Comparison of ENCODE assay signal across 8 mouse cellular contexts in genomic region chr10:89731341-89731740, GRCm38 (mm10). TPM values are rescaled to one million over a fixed set of nuclear protein-coding genes. Genes with fewer than 3 reads are reported as not detected.
DNase-seq lines count a peak whose midpoint lies in the region; ATAC-seq and TF ChIP-seq lines count a peak whose summit lies in the region.

No protein-coding gene starts in this region.

- H3K4me3 ChIP-seq in heart, embryonic 10.5 days = peak overlapping the region; percentile 79
- H3K4me3 ChIP-seq in ES-Bruce4 (ENCODE audit: low read depth, low read length) = peak overlapping the region; percentile 89
- H3K4me3 ChIP-seq in forebrain, embryonic 15.5 days = peak overlapping the region; percentile 66
- H3K4me3 ChIP-seq in megakaryocyte, embryonic 14.5 days (replicated peaks) = peak overlapping the region; percentile 93

- no peak for DNase-seq in heart, embryonic 10.5 days (ENCODE audit: low spot score)
- DNase-seq in heart, postnatal 10 days = no peak
- no peak for DNase-seq in embryo, embryonic 10 days (ENCODE audit: low spot score)
- DNase-seq in T-cell, adult 2 months (ENCODE audit: low spot score) = no peak
- DNase-seq in kidney, postnatal 10 days = no peak

- peak overlapping the region; percentile 84 for H3K27ac ChIP-seq in heart, embryonic 10.5 days
- no peak overlapping the region for H3K27ac ChIP-seq in ES-Bruce4 (ENCODE audit: insufficient read depth, low read length)
- peak overlapping the region; percentile 85; the same call in 1 of the 2 replicates for H3K27ac ChIP-seq in forebrain, embryonic 15.5 days (replicated peaks)

- H3K36me3 ChIP-seq in heart, embryonic 10.5 days = peaks cover 7% of the 10 kb centered on the region; the same call in 1 of the 2 replicates
- H3K36me3 ChIP-seq in ES-Bruce4 (ENCODE audit: control insufficient read depth, insufficient read depth, low read length, poor library complexity, severe bottlenecking) = peaks cover 5% of the 10 kb centered on the region; the same call in 1 of the 2 replicates
- H3K36me3 ChIP-seq in forebrain, embryonic 15.5 days = peaks cover 4% of the 10 kb centered on the region; the same call in 1 of the 2 replicates
- peaks cover 32% of the 10 kb centered on the region for H3K36me3 ChIP-seq in megakaryocyte, embryonic 14.5 days (replicated peaks; ENCODE audit: low read length)

- H3K9ac ChIP-seq in ES-Bruce4 (ENCODE audit: low read depth, poor library complexity, severe bottlenecking) = peak overlapping the region; percentile 24
- peak overlapping the region; percentile 66 for H3K9ac ChIP-seq in forebrain, embryonic 15.5 days (replicated peaks)

- no peaks in the 10 kb centered on the region for H3K9me3 ChIP-seq in heart, embryonic 10.5 days
- no peaks in the 10 kb centered on the region for H3K9me3 ChIP-seq in ES-Bruce4 (replicated peaks; ENCODE audit: control insufficient read depth, insufficient read depth, low read length, poor library complexity, severe bottlenecking)
- H3K9me3 ChIP-seq in forebrain, embryonic 15.5 days = no peaks in the 10 kb centered on the region
- H3K9me3 ChIP-seq in megakaryocyte, embryonic 14.5 days = no peaks in the 10 kb centered on the region

- TF ChIP-seq POLR2A in ES-Bruce4 (IDR thresholded peaks at IDR 0.05; ENCODE audit: insufficient read depth, low read length) = no peak

- intact Hi-C loops in heart, postnatal 10 days (cut with DNase I) = loop anchor here (5.0 kb wide), 1 partner anchor 44 kb away; the partner anchor contains the start of gene Scyl2

- TF ChIP-seq EP300 in ES-Bruce4 (IDR thresholded peaks at IDR 0.05; ENCODE audit: insufficient read depth, low read depth, low read length) = no peak

- TF ChIP-seq CTCF in ES-Bruce4 (IDR thresholded peaks at IDR 0.05; ENCODE audit: low read depth, low read length) = no peak

- peaks cover 10% of the 10 kb centered on the region for H3K4me1 ChIP-seq in heart, embryonic 10.5 days
- H3K4me1 ChIP-seq in ES-Bruce4 (ENCODE audit: control insufficient read depth, insufficient read depth, low read length) = no peaks in the 10 kb centered on the region
- H3K4me1 ChIP-seq in forebrain, embryonic 15.5 days = peaks cover 21% of the 10 kb centered on the region
- peaks cover 30% of the 10 kb centered on the region for H3K4me1 ChIP-seq in megakaryocyte, embryonic 14.5 days

- no peak for ATAC-seq in forebrain, embryonic 15.5 days (replicated peaks)

- peak overlapping the region; percentile 66 for H3K4me2 ChIP-seq in forebrain, embryonic 15.5 days (replicated peaks)

- no peaks in the 10 kb centered on the region for H3K27me3 ChIP-seq in heart, embryonic 10.5 days (ENCODE audit: insufficient read depth, poor library complexity, severe bottlenecking)
- H3K27me3 ChIP-seq in ES-Bruce4 (ENCODE audit: control insufficient read depth, insufficient read depth, low read length, poor library complexity, severe bottlenecking) = no peaks in the 10 kb centered on the region
- no peaks in the 10 kb centered on the region for H3K27me3 ChIP-seq in forebrain, embryonic 15.5 days
- no peaks in the 10 kb centered on the region for H3K27me3 ChIP-seq in megakaryocyte, embryonic 14.5 days (replicated peaks)

- WGBS in heart, embryonic 10.5 days = 12% methylated on average over 5 of the region's 5 CpGs
- 14% methylated on average over 5 of the region's 5 CpGs for WGBS in forebrain, embryonic 15.5 days

RNA-seq across cellular contexts. Expression of gene Actr6, which starts 0.8 kb away (rescaled TPM):
- 25.6 and 28.0 TPM in 2 replicates for polyA plus RNA-seq in heart, embryonic 10.5 days (2016; fragmentation: Nextera tagmentation; extraction: Ambion mirVana)
- total RNA-seq in heart, postnatal 10 days (2021) = 10 to 100 TPM; 11.6 to 11.7 TPM
- 32.8 and 40.7 TPM in 2 replicates for polyA plus RNA-seq in ES-Bruce4 (2011; ENCODE audit: insufficient read depth, insufficient read length, low read depth, missing spikeins)
- 64.7 and 67.1 TPM in 2 replicates for polyA plus RNA-seq in forebrain, embryonic 15.5 days (2015; fragmentation: Nextera tagmentation; extraction: Ambion mirVana)
- 1.5 TPM in 1 of 2 replicates, not detected in the other for polyA plus RNA-seq in megakaryocyte, embryonic 14.5 days (2012; ENCODE audit: insufficient read depth, low replicate concordance)

RNA-seq across cellular contexts. Expression of gene Uhrf1bp1l, which starts 13.4 kb away (rescaled TPM):
- polyA plus RNA-seq in heart, embryonic 10.5 days (2016; fragmentation: Nextera tagmentation; extraction: Ambion mirVana) = 23.8 and 26.4 TPM in 2 replicates
- 10 to 100 TPM; 23.1 to 36.8 TPM for total RNA-seq in heart, postnatal 10 days (2021)
- polyA plus RNA-seq in ES-Bruce4 (2011; ENCODE audit: insufficient read depth, insufficient read length, low read depth, missing spikeins) = 39.9 and 43.5 TPM in 2 replicates
- polyA plus RNA-seq in forebrain, embryonic 15.5 days (2015; fragmentation: Nextera tagmentation; extraction: Ambion mirVana) = 27.7 and 28.1 TPM in 2 replicates
- polyA plus RNA-seq in megakaryocyte, embryonic 14.5 days (2012; ENCODE audit: insufficient read depth, low replicate concordance) = 4.0 and 12.3 TPM in 2 replicates

RNA-seq across cellular contexts. Expression of gene Scyl2, which starts 45.3 kb away (rescaled TPM):
- 5.9 and 6.2 TPM in 2 replicates for polyA plus RNA-seq in heart, embryonic 10.5 days (2016; fragmentation: Nextera tagmentation; extraction: Ambion mirVana)
- 10 to 100 TPM; 21.9 to 23.1 TPM for total RNA-seq in heart, postnatal 10 days (2021)
- polyA plus RNA-seq in ES-Bruce4 (2011; ENCODE audit: insufficient read depth, insufficient read length, low read depth, missing spikeins) = 56.3 and 58.2 TPM in 2 replicates
- 9.0 and 9.2 TPM in 2 replicates for polyA plus RNA-seq in forebrain, embryonic 15.5 days (2015; fragmentation: Nextera tagmentation; extraction: Ambion mirVana)
- polyA plus RNA-seq in megakaryocyte, embryonic 14.5 days (2012; ENCODE audit: insufficient read depth, low replicate concordance) = 6.3 and 10.0 TPM in 2 replicates

Comparison
In these comparisons a context has a peak if more than half of its experiments do, and no peak if none do; other contexts are left out.
1. RNA of gene Actr6, which starts 0.8 kb away (polyA plus RNA-seq): 64.7 to 67.1 TPM in forebrain, embryonic 15.5 days, 32.8 to 40.7 TPM in ES-Bruce4 and 25.6 to 28.0 TPM in heart, embryonic 10.5 days; 1.5 TPM in megakaryocyte, embryonic 14.5 days; every median in the first group is over 10 times any median in the second.
2. Peak in every context shown above with its lines, with median percentiles within 50 percentile points of each other: H3K4me3 ChIP-seq.